Mouse (Mus musculus) forebrain, embryonic 13.5 days (tissue): ENCODE results near the gene Rnf41. TPM values are rescaled to one million over a fixed set of nuclear protein-coding genes. Genes with fewer than 3 reads are reported as not detected.

Experiments used
- ATAC-seq: fragments of 200-750 bp; cut with Nextera tagmentation; 2 replicates; pipeline ENCODE4 v1.8.0; 2017
- H3K27ac ChIP-seq: fragments of 300-500 bp; sonication (generic); 2 replicates; pipeline ENCODE4 v1.5.1; 2015; ENCODE audit warnings: inconsistent platforms, mild to moderate bottlenecking, moderate library complexity
- H3K27me3 ChIP-seq: fragments of 300-500 bp; sonication (generic); 2 replicates; pipeline ENCODE4 v1.6.1; 2015; ENCODE audit warnings: mild to moderate bottlenecking, inconsistent platforms
- H3K36me3 ChIP-seq: fragments of 300-500 bp; sonication (generic); 2 replicates; pipeline ENCODE4 v1.6.1; 2015; ENCODE audit warnings: mild to moderate bottlenecking, inconsistent platforms; ENCODE audit not compliant: poor library complexity, severe bottlenecking
- H3K4me1 ChIP-seq: fragments of 300-500 bp; sonication (generic); 2 replicates; pipeline ENCODE4 v1.6.1; 2015; ENCODE audit warnings: inconsistent platforms
- H3K4me2 ChIP-seq: fragments of 300-500 bp; sonication (generic); 2 replicates; pipeline ENCODE4 v1.6.1; 2015; ENCODE audit warnings: inconsistent platforms, mild to moderate bottlenecking, moderate library complexity
- H3K4me3 ChIP-seq: fragments of 300-500 bp; sonication (generic); 2 replicates; pipeline ENCODE4 v1.5.1; 2015; ENCODE audit warnings: mild to moderate bottlenecking, inconsistent platforms
- H3K9ac ChIP-seq: fragments of 300-500 bp; sonication (generic); 2 replicates; pipeline ENCODE4 v1.6.1; 2015; ENCODE audit warnings: mild to moderate bottlenecking, inconsistent platforms
- H3K9me3 ChIP-seq: fragments of 300-500 bp; sonication (generic); replicated peaks from 2 replicates; pipeline ENCODE4 v1.6.1; 2016; ENCODE audit warnings: inconsistent platforms
- WGBS: fragments of 180-500 bp; shearing (Covaris S2); methylation state at CpG from one replicate; pipeline ENCODE4 v1.1.7; 2015; 5-methylcytosine and 5-hydroxymethylcytosine counted together
- polyA plus RNA-seq: library from polyadenylated mRNA; unstranded; fragments of >200 nt; fragmentation: Nextera tagmentation; extraction: Ambion mirVana; gene quantifications from 2 replicates; pipeline ENCODE4 v1.2.1, GENCODE M21; 2015

Gene Rnf41
- 76.4 and 83.9 TPM in 2 replicates for polyA plus RNA-seq

- peak within 1 kb of the TSS; percentile 91 for H3K4me3 ChIP-seq
- H3K27me3 ChIP-seq = no peaks in the 10 kb centered on the region
- peaks cover 51% of the 10 kb centered on the region for H3K4me1 ChIP-seq
- ATAC-seq = peak; percentile 92
- H3K4me2 ChIP-seq = peak within 1 kb of the TSS; percentile 97
- peak within 1 kb of the TSS; percentile 94 for H3K27ac ChIP-seq
- WGBS = under 1% methylated on average over 37 of the region's 50 CpGs
- peaks cover 31% of the 10 kb centered on the region for H3K36me3 ChIP-seq
- H3K9me3 ChIP-seq = no peaks in the 10 kb centered on the region
- peak within 1 kb of the TSS; percentile 89 for H3K9ac ChIP-seq
Observed at GRCm38 (mm10) chr10:128411211-128412054, at the start of gene Rnf41, which contains the start of gene Nabp2. TSS of gene Rnf41 (plus strand) at chr10:128411657. TSS of gene Nabp2 (minus strand) at chr10:128411492.

GRCm38 (mm10) chr10:128361836-128362235, 49.6 kb upstream of the Rnf41 start:
- Histone ChIP-seq H3K4me2 (no peak overlapping the region), H3K9me3 (no peaks in the 10 kb centered on the region), H3K36me3 (peaks cover 82% of the 10 kb centered on the region), H3K27ac (no peak overlapping the region), H3K9ac (no peak overlapping the region), H3K4me1 (no peaks in the 10 kb centered on the region), H3K27me3 (no peaks in the 10 kb centered on the region), H3K4me3 (no peak overlapping the region)
- no peak for ATAC-seq
- 91% methylated on average over 6 of the region's 6 CpGs for WGBS

- Histone ChIP-seq H3K9me3 (no peaks in the 10 kb centered on the region), H3K4me2 (no peak overlapping the region), H3K36me3 (peaks cover 82% of the 10 kb centered on the region), H3K4me1 (peaks cover 5% of the 10 kb centered on the region), H3K4me3 (no peak overlapping the region), H3K27me3 (no peaks in the 10 kb centered on the region), H3K9ac (no peak overlapping the region), H3K27ac (no peak overlapping the region)
- ATAC-seq = 0 out of 2 replicates have a peak, but pooled peaks have one; percentile 33
- WGBS = 42% methylated on average over 3 of the region's 3 CpGs
Observed at GRCm38 (mm10) chr10:128362568-128362967, 48.9 kb upstream of the Rnf41 start.

GRCm38 (mm10) chr10:128367899-128368401, 43.5 kb upstream of the Rnf41 start:
- H3K27me3 ChIP-seq = no peaks in the 10 kb centered on the region
- peak overlapping the region; percentile 86 for H3K4me2 ChIP-seq
- H3K9ac ChIP-seq = peak overlapping the region; percentile 79
- 12% methylated on average over 19 of the region's 19 CpGs for WGBS
- peaks cover 20% of the 10 kb centered on the region for H3K4me1 ChIP-seq
- H3K9me3 ChIP-seq = no peaks in the 10 kb centered on the region
- peak overlapping the region; percentile 96 for H3K27ac ChIP-seq
- peak overlapping the region; percentile 70 for H3K4me3 ChIP-seq
- no peak for ATAC-seq
- peaks cover 29% of the 10 kb centered on the region for H3K36me3 ChIP-seq

- Histone ChIP-seq H3K9me3 (no peaks in the 10 kb centered on the region), H3K27me3 (no peaks in the 10 kb centered on the region), H3K36me3 (peaks cover 23% of the 10 kb centered on the region), H3K27ac (peak within 1 kb of the TSS; percentile 96), H3K4me3 (peak within 1 kb of the TSS; percentile 70), H3K4me2 (peak within 1 kb of the TSS; percentile 86), H3K4me1 (peaks cover 20% of the 10 kb centered on the region), H3K9ac (peak within 1 kb of the TSS; percentile 79)
- WGBS = under 1% methylated on average over 85 of the region's 87 CpGs
- ATAC-seq = peak; percentile 95
Observed at GRCm38 (mm10) chr10:128368402-128369217, 42.8 kb upstream of the Rnf41 start, which contains the start of gene Coq10a. TSS of gene Coq10a (minus strand) at chr10:128368997.

DNA sequence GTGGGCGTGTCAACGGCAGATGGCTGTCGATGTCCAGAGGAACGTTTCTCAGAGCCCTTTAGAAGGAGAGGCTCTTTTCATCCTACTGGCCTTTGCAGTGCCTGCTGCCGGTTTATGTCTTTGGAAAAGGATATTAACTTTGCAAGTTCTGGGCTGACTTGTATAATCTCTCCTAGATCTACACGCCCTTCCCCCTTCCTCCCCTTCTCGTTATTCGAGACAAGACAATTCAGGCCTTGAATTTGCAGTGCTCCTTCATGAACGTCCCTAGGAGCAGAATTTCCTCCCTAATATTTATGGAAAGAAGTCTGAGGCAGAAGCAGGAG, 42.3 kb upstream of the Rnf41 start:
- 4% methylated on average over 9 of the region's 9 CpGs for WGBS
- peak overlapping the region; percentile 96 for H3K27ac ChIP-seq
- H3K4me3 ChIP-seq = peak overlapping the region; percentile 70
- peak overlapping the region; percentile 86 for H3K4me2 ChIP-seq
- peaks cover 17% of the 10 kb centered on the region for H3K36me3 ChIP-seq
- H3K27me3 ChIP-seq = no peaks in the 10 kb centered on the region
- no peaks in the 10 kb centered on the region for H3K9me3 ChIP-seq
- peak overlapping the region; percentile 79 for H3K9ac ChIP-seq
- H3K4me1 ChIP-seq = peaks cover 20% of the 10 kb centered on the region
- no peak for ATAC-seq

- Histone ChIP-seq H3K36me3 (peaks cover 13% of the 10 kb centered on the region), H3K27ac (peak overlapping the region; percentile 96), H3K9me3 (no peaks in the 10 kb centered on the region), H3K4me3 (peak overlapping the region; percentile 70), H3K9ac (peak overlapping the region; percentile 79), H3K4me1 (peaks cover 20% of the 10 kb centered on the region), H3K27me3 (no peaks in the 10 kb centered on the region), H3K4me2 (peak overlapping the region; percentile 86)
- ATAC-seq = no peak
- WGBS = 84% methylated on average over 6 of the region's 6 CpGs
Observed at GRCm38 (mm10) chr10:128369599-128369998, 41.9 kb upstream of the Rnf41 start.

DNA sequence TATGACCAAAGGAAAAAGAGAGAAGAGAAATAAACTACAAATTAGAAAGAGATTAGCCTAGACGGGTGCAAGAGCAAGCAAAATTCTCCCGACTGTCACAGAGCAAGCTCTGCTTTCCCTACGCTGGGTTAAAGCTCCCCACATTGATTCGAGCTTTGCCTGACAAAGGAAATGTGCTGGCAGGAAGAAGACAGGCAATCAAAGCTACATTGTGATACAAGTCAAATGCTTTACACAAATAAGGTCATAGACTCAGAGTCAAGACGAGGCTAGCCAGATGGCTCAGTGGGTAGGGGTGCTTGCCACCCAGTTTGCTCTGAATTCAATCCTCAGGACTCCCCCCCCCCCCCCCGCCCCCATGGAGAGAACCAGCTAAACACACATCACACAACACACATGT, 41.4 kb upstream of the Rnf41 start:
- no peak for ATAC-seq
- H3K27ac ChIP-seq = no peak overlapping the region
- H3K9ac ChIP-seq = no peak overlapping the region
- H3K27me3 ChIP-seq = no peaks in the 10 kb centered on the region
- peaks cover 10% of the 10 kb centered on the region for H3K36me3 ChIP-seq
- H3K4me3 ChIP-seq = no peak overlapping the region
- no peak overlapping the region for H3K4me2 ChIP-seq
- H3K9me3 ChIP-seq = no peaks in the 10 kb centered on the region
- WGBS = 63% methylated on average over 5 of the region's 6 CpGs
- H3K4me1 ChIP-seq = peaks cover 20% of the 10 kb centered on the region

GRCm38 (mm10) chr10:128370601-128371000, 40.9 kb upstream of the Rnf41 start:
- ATAC-seq = no peak
- 56% methylated on average over 4 of the region's 4 CpGs for WGBS
- Histone ChIP-seq H3K36me3 (peaks cover 4% of the 10 kb centered on the region), H3K27ac (no peak overlapping the region), H3K4me3 (no peak overlapping the region), H3K4me2 (no peak overlapping the region), H3K27me3 (no peaks in the 10 kb centered on the region), H3K4me1 (peaks cover 20% of the 10 kb centered on the region), H3K9ac (no peak overlapping the region), H3K9me3 (no peaks in the 10 kb centered on the region)

DNA sequence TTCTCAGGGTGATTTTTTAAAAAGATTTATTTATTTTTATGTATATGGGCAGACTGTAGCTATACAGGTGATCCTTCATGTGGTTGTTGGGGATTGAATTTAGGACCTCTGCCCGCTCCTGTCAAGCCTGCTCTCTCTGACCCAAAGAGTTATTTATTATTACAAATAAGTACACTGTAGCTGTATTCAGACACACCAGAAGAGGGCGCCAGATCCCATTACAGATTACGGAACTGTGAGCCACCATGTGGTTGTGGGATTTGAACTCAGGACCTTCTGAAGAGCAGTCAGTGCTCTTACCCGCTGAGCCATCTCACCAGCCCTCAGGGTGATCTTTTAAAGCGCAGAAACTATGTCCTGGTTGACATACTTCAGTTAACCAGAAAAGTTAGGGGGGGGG, 39.3 kb upstream of the Rnf41 start:
- no peak overlapping the region for H3K27ac ChIP-seq
- no peaks in the 10 kb centered on the region for H3K36me3 ChIP-seq
- H3K4me3 ChIP-seq = no peak overlapping the region
- 79% methylated on average over 5 of the region's 5 CpGs for WGBS
- H3K27me3 ChIP-seq = no peaks in the 10 kb centered on the region
- peaks cover 27% of the 10 kb centered on the region for H3K4me1 ChIP-seq
- no peaks in the 10 kb centered on the region for H3K9me3 ChIP-seq
- H3K9ac ChIP-seq = no peak overlapping the region
- ATAC-seq = no peak
- no peak overlapping the region for H3K4me2 ChIP-seq

DNA sequence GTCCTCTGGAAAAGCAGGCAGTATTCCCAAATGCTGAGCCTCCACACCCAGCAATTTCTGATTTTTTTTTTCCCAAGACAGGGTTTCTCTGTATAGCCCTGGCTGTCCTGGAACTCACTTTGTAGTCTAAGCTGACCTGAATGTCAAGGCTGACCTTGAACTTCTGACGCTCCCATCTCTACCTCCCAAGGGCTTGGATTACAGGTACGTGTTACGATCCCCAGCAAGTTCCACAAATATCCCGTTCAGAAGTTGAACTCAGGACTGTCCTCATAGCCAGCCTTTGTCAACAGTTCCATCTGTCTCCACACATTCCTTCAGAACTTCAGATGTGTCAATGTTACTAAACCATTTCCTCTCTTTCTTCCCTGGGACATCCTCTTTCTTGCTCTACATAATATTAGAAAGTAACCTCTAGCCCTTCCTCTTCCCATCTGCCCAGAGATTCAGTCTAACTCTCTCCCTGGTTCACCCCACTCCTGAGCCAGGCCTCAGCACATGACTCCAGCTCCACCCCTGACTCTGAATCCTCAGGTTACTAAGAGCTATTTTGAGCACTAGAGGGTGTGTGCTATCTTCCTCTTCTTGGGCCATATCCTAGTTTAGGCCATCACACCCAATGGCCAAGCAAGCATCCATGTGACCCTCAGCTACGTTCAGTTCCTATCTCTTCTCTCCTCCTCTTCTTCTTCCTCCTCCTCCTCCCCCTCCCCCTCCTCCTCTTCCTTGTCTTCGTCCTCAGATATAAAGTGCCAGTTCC, 38.3 kb upstream of the Rnf41 start:
- no peak overlapping the region for H3K4me2 ChIP-seq
- WGBS = 89% methylated on average over 6 of the region's 6 CpGs
- no peaks in the 10 kb centered on the region for H3K27me3 ChIP-seq
- no peak overlapping the region for H3K27ac ChIP-seq
- no peak overlapping the region for H3K4me3 ChIP-seq
- H3K36me3 ChIP-seq = no peaks in the 10 kb centered on the region; the same call in 1 of the 2 replicates
- peaks cover 21% of the 10 kb centered on the region for H3K4me1 ChIP-seq
- no peaks in the 10 kb centered on the region for H3K9me3 ChIP-seq
- ATAC-seq = no peak
- H3K9ac ChIP-seq = no peak overlapping the region
